Mouse (Mus musculus): ENCODE results near the gene Plekhg3.

The Plekhg3 gene

GRCm38 (mm10) chr12:76589531-76589930, 58.8 kb downstream of the Plekhg3 start:
- no peak for DNase-seq

DNA sequence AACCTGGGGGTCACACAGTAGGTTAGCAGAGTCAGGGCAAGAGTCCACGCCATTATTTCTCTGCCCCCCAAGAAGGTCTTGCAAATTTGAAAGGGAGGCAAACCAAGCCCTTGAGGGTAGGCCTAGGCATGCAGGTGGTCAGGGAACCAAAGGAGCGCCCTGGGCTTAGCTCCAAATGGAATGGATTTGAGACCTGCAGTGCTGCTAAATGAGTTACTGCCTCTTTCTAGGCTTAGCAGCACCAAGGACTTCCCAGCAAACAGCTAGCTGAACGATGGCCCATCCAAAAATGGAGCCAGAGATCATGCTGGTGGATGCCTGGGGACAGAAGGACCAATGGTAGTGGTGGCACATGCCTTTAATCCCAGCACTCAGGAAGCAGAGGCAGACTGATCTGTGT, 60.3 kb downstream of the Plekhg3 start:
- peak; percentile 63 for DNase-seq

DNA sequence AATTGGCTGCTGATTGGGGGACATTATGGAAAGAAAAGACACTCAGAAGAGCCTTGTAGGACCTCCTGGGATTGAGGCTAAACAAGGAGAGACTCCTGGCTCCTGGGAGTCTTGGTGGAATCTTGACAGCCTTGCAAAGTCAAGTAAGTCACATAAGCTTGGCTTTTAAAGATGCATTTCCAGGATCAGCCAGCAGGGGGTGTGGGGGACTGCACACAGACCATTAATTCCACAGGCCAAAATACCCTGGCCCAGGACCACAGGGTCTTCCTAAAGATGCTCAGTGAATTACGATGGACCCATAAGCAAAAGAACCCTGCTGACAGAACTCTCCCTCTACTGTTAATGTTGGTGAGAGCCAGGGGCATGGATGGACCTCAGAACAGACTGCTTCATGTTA, 61.5 kb downstream of the Plekhg3 start:
- peak; percentile 41 for DNase-seq

GRCm38 (mm10) chr12:76593254-76593653, 62.6 kb downstream of the Plekhg3 start:
- no peak for DNase-seq

GRCm38 (mm10) chr12:76593839-76594322, 63.2 kb downstream of the Plekhg3 start:
- DNase-seq = peak; percentile 55

DNA sequence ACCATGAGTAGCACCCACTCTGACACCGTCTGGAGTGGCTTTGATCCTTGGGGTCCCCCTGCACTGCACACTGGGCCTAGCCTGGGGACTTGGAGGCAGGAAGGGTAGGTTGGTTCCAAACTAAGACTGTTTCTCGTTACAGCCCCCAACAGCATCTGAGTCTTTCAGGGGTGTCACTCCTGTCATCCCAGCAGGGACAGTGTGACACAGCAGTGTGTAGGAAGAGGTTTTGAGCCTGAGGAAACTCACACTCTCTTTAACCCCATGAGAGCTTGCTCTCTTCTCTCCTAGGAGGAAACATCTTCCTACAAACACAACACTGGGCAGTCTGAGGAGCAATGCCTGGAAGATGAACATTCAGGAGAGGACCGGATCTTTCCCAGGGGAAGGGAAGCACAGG, 63.9 kb downstream of the Plekhg3 start:
- DNase-seq = no peak

DNA sequence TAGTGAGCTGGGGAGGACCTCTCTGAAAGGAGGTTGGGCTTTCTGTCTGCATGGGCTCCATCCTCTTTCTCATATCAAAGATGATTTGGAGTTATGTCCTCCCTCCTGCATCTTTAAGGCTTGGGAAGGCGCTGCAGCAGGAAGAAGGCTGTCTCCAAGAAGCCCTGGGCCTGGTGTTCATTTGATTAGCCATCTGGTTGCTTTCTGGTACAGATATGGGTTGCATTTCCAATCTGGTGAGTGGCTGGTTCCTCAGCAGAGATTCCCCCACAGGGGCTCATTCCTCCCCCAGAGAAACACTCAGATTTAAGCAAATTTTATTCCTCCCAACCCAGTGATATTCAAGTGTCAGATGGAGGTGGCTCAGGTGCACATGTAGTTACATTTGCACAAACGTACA, 65.1 kb downstream of the Plekhg3 start:
- no peak for DNase-seq

DNA sequence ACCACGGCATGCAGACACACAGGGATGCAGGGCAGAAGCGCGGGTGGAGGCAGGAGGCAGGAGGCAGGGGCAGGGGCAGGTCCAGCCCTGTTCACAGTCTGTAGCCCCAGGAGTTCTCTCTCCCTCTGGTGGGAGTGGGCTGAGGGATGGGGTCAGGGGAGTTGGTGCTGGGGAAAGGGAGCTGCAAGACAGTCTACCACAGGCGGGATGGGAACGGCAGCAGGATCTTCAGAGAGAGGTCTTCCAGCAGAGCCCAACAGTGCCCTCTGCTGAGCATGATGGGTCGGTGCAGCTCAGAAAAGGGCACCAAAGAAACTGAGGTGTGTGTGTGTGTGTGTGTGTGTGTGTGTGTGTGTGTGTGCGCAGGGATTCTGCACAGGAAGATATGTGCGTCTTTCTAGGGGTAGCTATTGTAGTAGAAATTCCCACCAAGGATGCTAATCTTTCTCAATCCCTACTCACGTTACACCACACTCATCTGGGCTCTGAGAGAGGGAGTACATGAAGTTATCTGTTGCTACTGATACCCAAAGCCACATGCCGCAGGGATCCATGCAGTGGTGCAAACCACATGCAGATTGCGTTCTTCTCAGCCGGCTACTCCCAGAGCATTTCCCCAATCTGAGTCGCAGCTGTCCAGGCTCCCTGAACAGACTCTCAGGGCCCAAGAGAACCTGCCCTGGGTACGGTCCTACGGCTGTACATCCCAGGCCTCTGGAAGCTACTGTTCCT, 65.8 kb downstream of the Plekhg3 start:
- DNase-seq = peak; percentile 81

DNA sequence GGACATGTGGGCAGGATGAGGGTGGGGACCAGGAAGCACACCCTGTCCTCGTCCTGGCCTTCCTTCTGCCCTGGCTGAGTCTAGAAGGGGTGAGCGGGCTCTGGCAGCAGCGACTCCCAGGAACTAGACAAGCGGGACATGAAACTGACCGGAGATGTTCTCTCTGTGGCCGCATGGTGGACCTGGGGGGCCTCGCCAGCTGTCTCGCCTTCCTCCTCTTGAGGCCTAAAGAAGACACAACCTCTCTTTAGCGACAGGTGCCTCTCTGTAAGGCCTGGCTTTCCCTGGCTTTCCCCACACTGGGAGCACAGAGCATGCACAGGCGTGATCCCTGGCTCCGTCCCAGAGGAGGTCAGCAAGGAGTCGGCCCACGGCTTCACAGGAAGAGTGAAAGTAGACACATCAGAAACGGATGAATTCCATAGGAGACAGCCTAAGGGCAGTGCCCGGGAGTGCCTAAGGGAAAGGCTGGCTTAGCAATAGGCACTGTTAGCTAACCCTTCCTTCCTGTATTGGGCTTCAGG, 66.9 kb downstream of the Plekhg3 start:
- peak; percentile 73 for DNase-seq

GRCm38 (mm10) chr12:76598196-76598928, 67.7 kb downstream of the Plekhg3 start:
- no peak for DNase-seq

- DNase-seq = no peak
These were observed 73.1 kb downstream of the Plekhg3 start for GRCm38 (mm10) chr12:76603779-76604178.

DNA sequence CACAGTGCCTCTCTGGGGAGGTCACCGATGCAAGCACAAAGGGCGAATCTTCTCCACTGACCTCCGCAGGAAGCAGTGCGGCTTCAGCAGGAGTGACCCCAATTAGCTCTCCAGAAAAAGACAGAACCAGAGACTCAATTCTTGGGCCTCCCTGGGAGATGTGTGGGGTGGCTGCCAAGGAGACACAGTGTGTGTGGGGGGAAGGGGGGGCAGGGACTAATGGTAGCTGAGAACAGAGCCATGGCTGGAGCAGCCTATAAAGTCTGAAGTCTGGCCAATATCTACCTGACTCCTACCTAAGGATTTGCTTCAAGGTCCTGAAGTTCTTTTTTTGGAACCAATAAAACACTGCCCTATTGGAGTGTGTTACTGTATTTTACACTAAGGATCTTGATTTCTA, 73.9 kb downstream of the Plekhg3 start:
- no peak for DNase-seq

DNA sequence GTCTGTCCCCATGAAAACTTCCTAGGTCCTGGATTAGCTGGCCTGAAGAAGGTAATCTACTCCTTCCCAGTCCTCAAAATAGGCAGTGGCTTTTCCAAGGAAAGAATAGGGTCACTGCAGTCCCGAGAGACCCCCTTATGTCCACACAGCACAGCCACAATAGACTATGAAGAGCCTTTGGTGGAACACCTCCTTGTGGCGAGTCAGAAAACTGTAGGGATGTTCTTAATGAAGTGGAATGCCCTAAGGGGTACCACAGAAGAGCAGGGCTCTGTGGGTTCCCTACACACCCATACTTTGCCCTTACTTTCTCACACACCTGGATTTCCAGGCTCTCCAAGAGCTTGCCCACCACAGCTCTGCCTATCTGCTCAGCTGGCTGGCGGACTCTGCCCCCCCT, 75.1 kb downstream of the Plekhg3 start:
- no peak for DNase-seq

DNA sequence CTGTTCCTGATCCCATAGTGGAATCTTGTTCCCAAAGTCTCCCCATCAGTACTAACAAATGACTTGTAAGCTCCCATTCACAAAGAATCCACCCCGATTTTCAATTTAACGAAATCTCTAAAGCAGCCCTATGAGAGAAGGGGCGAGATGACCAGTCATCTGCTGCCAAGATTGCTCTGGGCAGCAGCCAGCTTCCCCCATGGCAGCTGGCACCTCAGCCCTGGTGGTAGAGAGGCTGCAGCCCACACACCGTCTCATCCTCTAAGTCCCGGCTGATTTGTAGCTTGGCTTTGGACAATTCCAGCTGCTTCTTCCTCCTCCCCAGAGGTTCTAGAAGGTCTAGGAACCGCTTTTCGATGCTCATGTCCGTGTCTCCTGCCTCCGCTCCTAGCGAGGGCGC, 77.5 kb downstream of the Plekhg3 start:
- peak; percentile 59 for DNase-seq

GRCm38 (mm10) chr12:76608997-76609565, 78.4 kb downstream of the Plekhg3 start:
- no peak for DNase-seq

GRCm38 (mm10) chr12:76612621-76613020, 81.9 kb downstream of the Plekhg3 start:
- DNase-seq = no peak

DNA sequence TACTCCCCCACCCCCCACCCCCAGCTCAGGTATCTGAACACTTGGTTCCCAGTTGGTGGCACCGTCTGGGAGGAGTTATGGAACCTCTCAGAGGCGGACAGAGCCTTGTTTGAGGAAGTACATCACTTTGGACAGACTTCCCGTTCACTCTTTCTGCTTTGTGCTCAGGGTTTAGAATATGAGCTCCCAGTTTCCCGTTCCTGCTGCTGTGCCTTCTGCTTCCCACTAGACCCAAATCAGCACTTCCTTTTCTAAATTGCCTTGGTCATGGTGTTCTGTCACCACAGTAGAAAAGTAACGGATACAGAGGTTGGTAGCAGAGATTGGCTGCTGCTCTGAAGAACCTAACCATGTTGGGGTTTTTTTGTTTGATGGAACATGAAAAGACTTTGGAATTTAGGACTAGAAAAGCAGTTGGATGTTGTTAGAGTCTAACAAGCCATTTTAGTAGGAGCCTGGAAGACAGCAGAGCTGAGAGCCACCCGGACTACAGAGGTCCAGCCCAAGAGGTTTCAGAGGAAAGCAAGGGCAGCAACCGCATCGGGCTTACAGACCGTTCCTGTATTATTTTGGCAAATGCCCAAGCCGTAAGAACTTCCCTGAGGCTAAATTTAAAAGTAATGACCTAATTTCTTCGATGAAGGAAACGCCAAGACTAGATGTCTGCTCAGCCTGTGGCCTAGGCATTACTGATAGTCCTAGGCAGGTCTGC, 84.3 kb downstream of the Plekhg3 start:
- DNase-seq = no peak

- no peak for DNase-seq
These were observed 84.9 kb downstream of the Plekhg3 start for GRCm38 (mm10) chr12:76615580-76615937.

GRCm38 (mm10) chr12:76618175-76618574, 87.5 kb downstream of the Plekhg3 start:
- DNase-seq = no peak

DNA sequence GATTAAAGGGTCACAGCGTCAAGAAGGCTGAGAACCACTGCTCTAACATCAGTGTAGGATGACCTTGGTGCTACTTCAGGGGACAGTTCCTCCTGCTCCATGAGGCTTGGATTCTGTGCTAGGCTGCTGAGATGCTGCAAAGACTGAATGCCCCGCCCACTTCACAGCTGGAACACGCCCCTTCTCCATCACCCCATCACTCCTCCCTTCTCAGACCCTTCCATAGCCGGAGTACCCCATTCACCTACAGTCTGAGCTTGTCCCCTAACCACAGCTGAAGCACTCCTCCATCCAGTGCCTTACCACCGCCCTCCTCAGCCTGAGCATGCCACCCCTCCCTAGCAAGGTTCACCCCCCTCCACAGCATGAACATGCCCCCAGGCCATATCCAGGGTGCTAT, 89.2 kb downstream of the Plekhg3 start:
- no peak for DNase-seq

DNA sequence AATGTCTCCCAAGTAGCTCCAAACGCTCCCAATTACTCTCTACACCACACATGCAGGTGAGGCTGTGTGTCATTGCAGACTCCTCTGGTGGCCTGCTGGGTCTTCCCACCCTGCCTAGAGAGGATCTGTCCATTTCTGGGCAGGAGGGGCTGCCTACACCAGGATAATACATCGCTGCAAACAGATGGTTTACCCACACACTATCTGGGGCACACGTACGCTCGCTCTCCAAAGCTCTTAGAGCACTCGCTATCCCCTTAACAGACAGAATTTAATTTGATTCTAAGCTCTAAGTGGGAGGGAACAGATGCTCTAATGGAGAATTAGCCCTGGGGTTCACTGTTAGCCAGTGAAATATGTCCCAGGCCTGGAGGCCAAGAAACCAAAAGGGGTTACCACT, 92.7 kb downstream of the Plekhg3 start:
- no peak for DNase-seq
